Mouse (Mus musculus): Measurements from ENCODE around the gene Faf2. TPM values are rescaled to one million over a fixed set of nuclear protein-coding genes. Genes with fewer than 3 reads are reported as not detected.
"Not testable (repeated sequence)": the region's sequence is repeated elsewhere in the genome, so short reads cannot be mapped to it uniquely, and the experiment has no call there.

Faf2 gene
- polyA plus RNA-seq, 1 experiment from 2014 or later = 87.7 TPM

DNA sequence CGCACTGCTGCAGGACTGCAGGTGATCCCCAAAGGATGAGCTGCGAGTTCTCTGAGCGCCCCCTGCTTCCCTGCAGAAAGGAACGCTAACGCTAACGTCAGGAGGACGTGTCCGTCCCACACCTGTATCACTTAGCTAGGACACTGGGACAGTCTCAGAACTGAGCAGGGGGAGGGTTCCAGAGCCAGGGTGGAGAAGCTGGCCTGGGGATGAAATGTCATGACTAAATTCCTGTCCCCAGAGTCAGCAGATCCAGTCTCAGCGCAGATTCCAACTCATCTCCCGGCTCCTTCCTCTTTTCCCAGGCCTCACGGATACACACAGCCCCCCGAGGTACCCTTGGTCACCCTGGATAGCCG, 11.0 kb upstream of the Faf2 start:
- DNase-seq (ENCODE audit: low spot score) = no peak
- H3K9me3 ChIP-seq (replicated peaks) = no peaks in the 10 kb centered on the region
- peak overlapping the region; percentile 67 for H3K4me3 ChIP-seq
- H3K4me1 ChIP-seq = peaks cover 18% of the 10 kb centered on the region
- H3K27me3 ChIP-seq (ENCODE audit: low read depth, poor library complexity, severe bottlenecking) = peaks cover 34% of the 10 kb centered on the region
- no peaks in the 10 kb centered on the region for H3K36me3 ChIP-seq
- 9% methylated on average over 13 of the region's 13 CpGs for WGBS
- peak overlapping the region; percentile 79 for H3K27ac ChIP-seq

DNA sequence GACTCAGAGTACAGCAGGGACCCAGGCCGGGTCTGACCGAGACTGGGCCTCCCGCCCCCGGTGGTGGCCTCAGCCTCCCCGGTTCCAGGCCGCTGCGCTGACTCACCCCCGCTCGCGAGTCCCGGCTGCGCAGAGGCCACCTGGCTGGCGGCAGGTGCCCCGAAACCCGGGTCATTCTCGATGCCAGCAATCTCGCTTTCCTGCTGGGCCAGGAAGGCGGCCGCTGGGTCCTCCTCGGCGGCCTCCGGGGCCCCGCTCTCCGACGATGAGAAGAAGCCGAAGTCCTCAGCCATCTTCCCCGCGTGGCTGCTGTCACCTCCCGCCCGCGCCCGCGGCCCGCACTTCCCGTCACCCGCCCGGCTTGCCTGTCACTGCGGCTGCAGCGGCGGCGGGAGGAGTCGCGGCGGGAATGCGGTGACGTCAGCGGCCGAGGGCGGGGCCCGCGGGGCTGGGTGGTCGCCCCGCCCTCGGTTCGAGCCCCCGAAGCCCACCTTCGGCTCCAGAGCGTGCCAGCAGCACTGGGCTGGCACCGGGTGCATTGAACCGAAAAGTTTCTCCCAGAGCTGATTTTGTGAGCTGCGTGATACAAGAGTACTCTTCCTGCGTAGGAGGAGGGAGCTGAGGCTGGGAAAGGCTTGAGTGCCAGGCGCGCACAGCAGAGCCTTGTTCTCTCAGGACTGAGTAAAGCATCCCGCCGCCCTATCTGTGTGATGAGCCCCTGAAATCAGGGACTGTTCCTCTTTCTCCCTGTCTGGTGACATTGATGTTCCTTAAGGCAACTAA, 10.4 kb upstream of the Faf2 start, which contains the start of gene Cltb:
Gene Cltb, minus strand, starts transcription at position 373 of the 783 bp plus-strand sequence.
- Histone ChIP-seq H3K4me1 (peaks cover 18% of the 10 kb centered on the region), H3K4me3 (peak within 1 kb of the TSS; percentile 67)
- WGBS = 1% methylated on average over 66 of the region's 66 CpGs

DNA sequence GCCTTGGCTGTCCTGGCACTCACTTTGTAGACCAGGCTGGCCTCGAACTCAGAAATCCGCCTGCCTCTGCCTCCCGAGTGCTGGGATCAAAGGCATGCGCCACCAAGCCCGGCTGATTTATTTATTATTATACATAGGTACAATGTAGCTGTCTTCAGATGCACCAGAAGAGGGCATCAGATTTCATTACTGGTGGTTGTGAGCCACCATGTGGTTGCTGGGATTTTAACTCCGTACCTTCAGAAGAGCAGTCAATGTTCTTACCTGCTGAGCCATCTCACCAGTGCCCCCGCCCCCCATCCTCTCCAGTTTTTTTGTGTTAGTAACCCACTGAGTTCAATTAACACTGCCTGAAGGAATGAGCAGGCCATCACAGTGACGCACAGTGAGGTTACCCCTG, 8.4 kb upstream of the Faf2 start:
- WGBS = 87% methylated on average over 8 of the region's 8 CpGs
- H3K27ac ChIP-seq = not testable (repeated sequence)

More for the DNA sequence above, 10.4 kb upstream of the Faf2 start, which contains the start of gene Cltb:
- no peaks in the 10 kb centered on the region for H3K36me3 ChIP-seq
- H3K27me3 ChIP-seq (ENCODE audit: low read depth, poor library complexity, severe bottlenecking) = peaks cover 34% of the 10 kb centered on the region
- peak within 1 kb of the TSS; percentile 79 for H3K27ac ChIP-seq
- peak; percentile 88 for DNase-seq (ENCODE audit: low spot score)
- H3K9me3 ChIP-seq (replicated peaks) = no peaks in the 10 kb centered on the region

DNA sequence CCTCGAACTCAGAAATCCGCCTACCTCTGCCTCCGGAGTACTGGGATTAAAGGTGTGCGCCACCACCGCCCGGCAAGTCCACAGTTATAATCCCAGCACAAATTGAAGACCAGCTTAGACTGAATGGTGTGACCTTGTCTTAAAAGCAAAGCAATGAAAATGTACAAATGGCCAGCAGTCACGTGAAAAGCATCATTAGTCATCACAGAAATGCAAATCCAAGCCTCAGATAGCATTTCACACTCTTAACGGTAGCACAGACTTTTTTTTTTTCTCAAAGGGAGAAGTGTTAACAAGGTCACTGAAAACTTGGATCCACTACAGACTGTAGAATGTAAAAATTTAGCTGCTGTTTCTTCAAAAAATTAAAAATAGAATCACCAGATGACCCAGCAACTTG, 5.3 kb upstream of the Faf2 start:
- H3K27me3 ChIP-seq (ENCODE audit: low read depth, poor library complexity, severe bottlenecking) = 0 out of 2 replicates have a peak, but pooled peaks cover under 1% of the 10 kb centered on the region

More for the DNA sequence above, 8.4 kb upstream of the Faf2 start:
- Histone ChIP-seq H3K4me1 (peaks cover 18% of the 10 kb centered on the region), H3K27me3 (ENCODE audit: low read depth, poor library complexity, severe bottlenecking) (peaks cover 32% of the 10 kb centered on the region)
- not testable (repeated sequence) for DNase-seq (ENCODE audit: low spot score); H3K36me3 ChIP-seq; H3K4me3 ChIP-seq; H3K9me3 ChIP-seq (replicated peaks)

DNA sequence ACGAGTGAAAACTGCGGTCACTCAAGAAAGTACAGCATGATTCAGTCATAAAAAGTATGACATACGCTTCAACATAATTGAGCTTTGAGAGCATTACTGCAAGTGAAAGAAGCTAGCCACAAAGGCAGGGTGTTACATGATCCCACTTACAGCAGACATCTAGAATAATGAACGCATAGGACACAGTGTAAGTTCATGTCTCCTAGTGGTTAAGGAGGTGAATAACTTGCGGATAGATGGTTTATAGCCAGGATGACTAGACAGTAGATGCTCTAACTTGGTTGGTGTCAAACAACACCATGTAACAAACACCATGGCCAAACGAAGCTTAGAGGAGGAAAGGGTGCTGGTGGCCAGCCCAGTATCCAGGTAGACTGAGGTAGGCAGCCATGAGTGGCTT, 4.6 kb upstream of the Faf2 start:
- Histone ChIP-seq H3K4me3 (no peak overlapping the region), H3K27me3 (ENCODE audit: low read depth, poor library complexity, severe bottlenecking) (no peaks in the 10 kb centered on the region), H3K4me1 (no peaks in the 10 kb centered on the region; the same call in 1 of the 2 replicates), H3K27ac (no peak overlapping the region), H3K36me3 (no peaks in the 10 kb centered on the region), H3K9me3 (replicated peaks) (no peaks in the 10 kb centered on the region)
- WGBS = 72% methylated on average over 6 of the region's 6 CpGs
- DNase-seq (ENCODE audit: low spot score) = no peak

More for the DNA sequence above, 5.3 kb upstream of the Faf2 start:
- 87% methylated on average over 8 of the region's 8 CpGs for WGBS
- H3K4me3 ChIP-seq = no peak overlapping the region
- H3K4me1 ChIP-seq = peaks cover 3% of the 10 kb centered on the region
- H3K9me3 ChIP-seq (replicated peaks) = no peaks in the 10 kb centered on the region
- H3K36me3 ChIP-seq = no peaks in the 10 kb centered on the region
- no peak overlapping the region for H3K27ac ChIP-seq
- DNase-seq (ENCODE audit: low spot score) = no peak

DNA sequence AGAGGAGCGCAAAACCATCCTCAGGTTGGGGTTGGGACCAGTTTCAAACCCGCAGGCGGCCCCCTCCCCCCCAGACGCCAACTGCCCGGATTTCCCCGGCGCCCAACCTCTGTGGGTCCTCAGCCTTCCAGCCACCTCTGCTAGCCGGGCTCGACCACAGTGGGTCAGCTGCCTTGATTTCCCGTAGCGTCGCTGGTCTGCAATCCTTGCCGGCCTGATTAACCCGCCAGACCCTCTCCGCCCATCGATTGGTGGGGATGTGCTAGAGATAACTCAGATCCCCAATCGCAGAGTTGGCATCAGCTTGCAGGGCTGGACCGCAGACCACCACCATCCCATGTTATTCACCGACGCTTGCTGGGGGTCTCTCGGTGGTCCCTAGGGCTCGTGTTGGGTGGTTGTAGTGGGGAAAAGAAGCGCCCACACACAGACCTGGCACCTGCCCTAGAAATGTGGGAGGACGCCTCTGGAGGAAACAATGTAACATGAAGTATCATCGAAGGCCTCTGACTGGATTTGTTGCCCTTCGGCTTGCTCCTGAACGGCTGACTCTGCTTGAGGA, 457 bp downstream of the Faf2 start:
- WGBS = 3% methylated on average over 26 of the region's 27 CpGs
- Histone ChIP-seq H3K4me3 (peak overlapping the region; percentile 99), H3K9me3 (replicated peaks) (no peaks in the 10 kb centered on the region), H3K4me1 (peaks cover 12% of the 10 kb centered on the region), H3K27ac (peak overlapping the region; percentile 97), H3K36me3 (peaks cover 12% of the 10 kb centered on the region), H3K27me3 (ENCODE audit: low read depth, poor library complexity, severe bottlenecking) (no peaks in the 10 kb centered on the region)
- no peak for DNase-seq (ENCODE audit: low spot score)

DNA sequence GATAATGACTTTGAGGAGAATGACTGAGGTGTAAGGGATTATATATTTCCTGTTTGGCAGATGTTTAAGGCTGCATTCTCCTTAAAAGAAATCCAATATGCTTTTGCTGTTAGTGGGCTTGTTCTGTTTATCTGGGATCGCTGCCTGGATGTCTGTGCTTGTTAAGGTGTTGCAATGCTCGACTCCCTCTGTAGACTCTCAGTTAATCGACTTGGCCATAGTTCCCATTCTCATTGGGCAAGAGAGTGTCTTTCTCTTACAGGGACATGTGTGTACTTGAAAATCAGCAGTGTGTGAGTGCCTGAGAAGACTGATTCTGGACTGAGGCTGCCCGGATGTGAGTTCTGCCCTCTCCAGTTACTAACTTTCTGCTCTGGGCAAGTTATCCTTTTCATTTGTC, 7.5 kb downstream of the Faf2 start:
- DNase-seq (ENCODE audit: low spot score) = no peak
- no peak overlapping the region for H3K4me3 ChIP-seq
- 90% methylated on average over 4 of the region's 4 CpGs for WGBS
- no peaks in the 10 kb centered on the region for H3K9me3 ChIP-seq (replicated peaks)
- H3K27me3 ChIP-seq (ENCODE audit: low read depth, poor library complexity, severe bottlenecking) = no peaks in the 10 kb centered on the region
- H3K36me3 ChIP-seq = peaks cover 62% of the 10 kb centered on the region
- no peak overlapping the region for H3K27ac ChIP-seq
- H3K4me1 ChIP-seq = no peaks in the 10 kb centered on the region

DNA sequence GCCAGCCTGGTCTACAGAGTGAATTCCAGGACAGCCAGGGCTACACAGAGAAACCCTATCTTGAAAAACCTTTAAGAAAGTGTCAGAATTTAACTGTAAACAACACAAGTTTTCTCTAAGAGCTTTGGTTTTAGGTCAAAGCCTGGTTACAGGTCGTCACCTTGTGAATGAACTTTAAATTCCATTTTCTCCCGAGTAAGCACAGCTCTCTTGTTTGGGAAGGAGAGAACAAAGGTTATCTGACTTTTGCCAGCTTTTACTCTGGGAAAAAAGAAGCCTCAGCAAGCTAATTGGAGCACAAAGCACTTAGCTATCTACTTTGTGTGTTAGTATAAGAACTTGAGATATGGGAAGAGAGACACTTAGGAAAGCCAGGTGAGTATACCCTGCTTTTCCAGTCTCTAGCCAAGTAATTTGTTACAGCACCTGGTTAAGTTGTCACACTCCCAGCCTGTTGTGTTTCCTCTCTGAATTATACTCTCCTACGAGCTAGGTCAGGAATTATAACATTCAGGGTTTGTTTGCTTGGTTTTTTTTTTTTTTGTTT, 11.2 kb downstream of the Faf2 start:
- no peak overlapping the region for H3K4me3 ChIP-seq
- no peak overlapping the region for H3K27ac ChIP-seq
- no peaks in the 10 kb centered on the region for H3K4me1 ChIP-seq
- WGBS = 81% methylated on average over 3 of the region's 3 CpGs
- H3K36me3 ChIP-seq = peaks cover 78% of the 10 kb centered on the region
- H3K9me3 ChIP-seq (replicated peaks) = no peaks in the 10 kb centered on the region
- no peaks in the 10 kb centered on the region for H3K27me3 ChIP-seq (ENCODE audit: low read depth, poor library complexity, severe bottlenecking)
- no peak for DNase-seq (ENCODE audit: low spot score)

DNA sequence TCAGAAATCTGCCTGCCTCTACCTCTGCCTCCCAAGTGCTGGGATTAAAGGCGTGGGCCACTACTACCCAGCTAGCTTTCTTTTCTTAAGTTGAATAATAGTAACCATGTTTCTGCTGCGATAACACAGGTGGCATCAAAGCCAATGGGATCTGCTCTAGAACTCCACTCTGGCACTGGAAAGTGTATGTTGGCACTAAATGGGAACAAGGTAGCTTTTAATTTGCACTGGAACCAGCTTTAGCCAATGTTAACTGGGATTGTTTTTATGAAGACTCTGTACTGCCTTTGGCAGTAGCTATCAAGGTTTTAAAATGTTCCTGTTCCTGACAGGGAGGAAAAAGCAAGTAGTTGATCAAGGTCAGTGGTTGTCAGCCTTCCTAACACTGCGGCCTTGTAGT, 13.4 kb downstream of the Faf2 start:
- no peak for DNase-seq (ENCODE audit: low spot score)

DNA sequence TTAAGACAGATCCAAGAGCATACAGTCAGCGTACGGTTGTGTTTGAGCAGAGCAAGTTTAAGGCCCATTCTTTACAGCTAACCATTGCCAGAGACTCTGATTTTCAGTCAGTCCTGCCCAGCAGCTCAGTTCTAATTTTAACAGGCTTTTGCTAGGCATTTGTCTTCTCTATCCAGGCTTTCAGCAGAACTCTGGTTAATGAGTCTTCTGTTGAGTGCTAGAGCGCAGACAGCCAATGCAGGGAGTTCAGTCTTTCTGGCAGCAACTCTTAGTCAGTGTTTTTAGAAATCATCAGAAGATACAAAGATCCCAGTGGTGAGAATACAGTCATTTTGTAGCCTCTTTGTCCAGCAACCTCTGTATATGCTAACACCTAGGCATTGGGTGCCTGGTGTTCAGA, 28.9 kb downstream of the Faf2 start:
- Histone ChIP-seq H3K9me3 (replicated peaks) (no peaks in the 10 kb centered on the region), H3K27ac (no peak overlapping the region), H3K4me1 (no peaks in the 10 kb centered on the region), H3K36me3 (peaks cover 100% of the 10 kb centered on the region), H3K27me3 (ENCODE audit: low read depth, poor library complexity, severe bottlenecking) (no peaks in the 10 kb centered on the region), H3K4me3 (no peak overlapping the region)
- no peak for DNase-seq (ENCODE audit: low spot score)
- WGBS = 98% methylated on average over 3 of the region's 3 CpGs

More for the DNA sequence above, 13.4 kb downstream of the Faf2 start:
- peaks cover 83% of the 10 kb centered on the region for H3K36me3 ChIP-seq
- no peak overlapping the region for H3K4me3 ChIP-seq
- H3K27ac ChIP-seq = no peak overlapping the region
- H3K9me3 ChIP-seq (replicated peaks) = no peaks in the 10 kb centered on the region
- H3K27me3 ChIP-seq (ENCODE audit: low read depth, poor library complexity, severe bottlenecking) = no peaks in the 10 kb centered on the region
- WGBS = 96% methylated on average over 3 of the region's 3 CpGs
- no peaks in the 10 kb centered on the region for H3K4me1 ChIP-seq

DNA sequence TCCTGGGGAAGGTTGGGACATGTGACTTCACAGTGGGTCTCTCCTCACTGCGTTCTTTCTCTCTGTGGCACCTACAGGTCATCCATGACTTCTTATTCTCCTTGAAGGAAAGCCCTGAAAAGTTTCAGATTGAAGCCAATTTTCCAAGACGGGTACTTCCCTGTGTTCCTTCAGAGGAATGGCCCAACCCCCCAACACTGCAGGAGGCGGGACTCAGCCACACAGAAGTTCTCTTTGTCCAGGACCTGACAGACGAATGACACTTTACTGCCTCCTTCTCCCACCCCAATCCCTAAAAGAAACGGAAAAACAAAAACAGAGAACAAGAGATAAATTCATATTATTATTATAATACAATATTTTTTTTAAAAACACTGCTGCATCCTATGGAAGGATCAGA, 39.3 kb downstream of the Faf2 start:
- 77% methylated on average over 5 of the region's 5 CpGs for WGBS

DNA sequence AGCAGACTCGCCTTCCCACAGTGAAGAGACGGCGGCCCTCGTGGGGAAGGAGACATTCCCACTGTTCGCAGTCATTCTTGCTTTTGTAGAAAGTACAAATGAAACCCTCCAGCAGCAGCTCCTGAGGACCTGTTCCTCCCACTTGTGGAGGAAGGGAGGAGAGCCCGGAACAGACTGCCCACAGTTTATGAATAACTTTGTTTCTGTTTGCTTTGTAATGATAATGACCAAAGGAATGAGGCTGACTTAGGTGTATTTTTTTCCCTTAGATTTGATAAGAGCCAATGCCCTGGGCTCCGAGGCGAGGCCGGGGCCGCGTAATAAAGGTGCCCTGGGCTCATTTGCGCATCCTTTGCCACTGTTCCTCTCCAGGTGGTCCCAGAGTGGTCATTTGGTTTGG, 39.8 kb downstream of the Faf2 start:
- no peak overlapping the region for H3K4me3 ChIP-seq
- H3K27ac ChIP-seq = no peak overlapping the region
- no peaks in the 10 kb centered on the region for H3K27me3 ChIP-seq (ENCODE audit: low read depth, poor library complexity, severe bottlenecking)
- 93% methylated on average over 12 of the region's 12 CpGs for WGBS
- peaks cover 90% of the 10 kb centered on the region for H3K36me3 ChIP-seq
- DNase-seq (ENCODE audit: low spot score) = no peak
- no peaks in the 10 kb centered on the region for H3K9me3 ChIP-seq (replicated peaks)
- no peaks in the 10 kb centered on the region for H3K4me1 ChIP-seq

More for the DNA sequence above, 39.3 kb downstream of the Faf2 start:
- DNase-seq (ENCODE audit: low spot score) = no peak
- Histone ChIP-seq H3K4me3 (no peak overlapping the region), H3K27ac (no peak overlapping the region), H3K36me3 (peaks cover 92% of the 10 kb centered on the region), H3K9me3 (replicated peaks) (no peaks in the 10 kb centered on the region), H3K4me1 (no peaks in the 10 kb centered on the region), H3K27me3 (ENCODE audit: low read depth, poor library complexity, severe bottlenecking) (no peaks in the 10 kb centered on the region)

DNA sequence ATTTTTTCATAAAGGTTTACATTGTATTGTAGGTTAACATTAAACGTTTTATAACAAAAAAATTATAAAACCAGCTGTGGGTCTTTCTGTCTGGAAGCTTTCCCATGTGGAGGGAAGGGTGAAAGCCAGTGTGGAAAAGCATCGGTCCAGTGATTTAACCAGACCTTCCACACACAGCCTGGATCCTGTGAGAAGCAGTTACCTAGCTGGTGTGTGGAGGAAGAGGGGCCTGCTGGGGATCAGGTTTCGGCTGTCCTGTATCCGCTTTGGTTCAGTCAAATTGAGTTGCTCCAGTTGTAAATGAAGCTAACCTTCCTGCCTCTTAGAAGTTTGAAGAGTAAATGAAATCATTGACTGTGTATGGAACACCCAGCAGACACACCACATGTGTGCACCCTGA, 42.4 kb downstream of the Faf2 start:
- no peak for DNase-seq (ENCODE audit: low spot score)
- Histone ChIP-seq H3K27me3 (ENCODE audit: low read depth, poor library complexity, severe bottlenecking) (no peaks in the 10 kb centered on the region), H3K27ac (no peak overlapping the region), H3K4me3 (no peak overlapping the region), H3K9me3 (replicated peaks) (no peaks in the 10 kb centered on the region), H3K36me3 (peaks cover 76% of the 10 kb centered on the region), H3K4me1 (no peaks in the 10 kb centered on the region)
- 77% methylated on average over 4 of the region's 4 CpGs for WGBS

All from limb, embryonic 10.5 days (tissue).